Mouse (Mus musculus): ENCODE measurements at regions not wholly inside any gene's neighbourhood (a gene's known extent, or its start where the extent isn't known, plus 50 kb on each side); places are given as distances from the start of the nearest gene placed in this dataset.

DNA sequence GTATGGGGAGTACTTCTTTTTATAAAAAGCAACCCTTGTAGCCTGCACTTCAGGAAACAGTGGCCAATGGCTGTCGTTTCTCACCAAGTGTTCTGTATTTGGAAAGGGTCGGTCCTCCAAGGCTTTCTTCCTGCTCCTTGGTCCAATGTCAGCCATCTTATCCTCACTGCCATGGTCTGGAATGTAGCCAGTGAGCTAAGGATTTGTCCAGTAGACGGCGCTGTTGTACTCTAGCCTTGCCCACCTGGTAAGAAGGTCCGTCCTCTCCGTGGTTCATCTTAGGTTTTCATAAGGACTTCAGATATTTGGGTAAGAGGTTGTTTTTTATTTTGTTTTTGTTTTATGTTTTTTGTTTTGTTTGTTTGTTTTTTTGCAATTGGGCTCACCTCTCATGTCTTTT lies 72.8 kb upstream of the Slc25a13 start:
- DNase-seq (ENCODE audit: low spot score): peak; percentile 23

DNA sequence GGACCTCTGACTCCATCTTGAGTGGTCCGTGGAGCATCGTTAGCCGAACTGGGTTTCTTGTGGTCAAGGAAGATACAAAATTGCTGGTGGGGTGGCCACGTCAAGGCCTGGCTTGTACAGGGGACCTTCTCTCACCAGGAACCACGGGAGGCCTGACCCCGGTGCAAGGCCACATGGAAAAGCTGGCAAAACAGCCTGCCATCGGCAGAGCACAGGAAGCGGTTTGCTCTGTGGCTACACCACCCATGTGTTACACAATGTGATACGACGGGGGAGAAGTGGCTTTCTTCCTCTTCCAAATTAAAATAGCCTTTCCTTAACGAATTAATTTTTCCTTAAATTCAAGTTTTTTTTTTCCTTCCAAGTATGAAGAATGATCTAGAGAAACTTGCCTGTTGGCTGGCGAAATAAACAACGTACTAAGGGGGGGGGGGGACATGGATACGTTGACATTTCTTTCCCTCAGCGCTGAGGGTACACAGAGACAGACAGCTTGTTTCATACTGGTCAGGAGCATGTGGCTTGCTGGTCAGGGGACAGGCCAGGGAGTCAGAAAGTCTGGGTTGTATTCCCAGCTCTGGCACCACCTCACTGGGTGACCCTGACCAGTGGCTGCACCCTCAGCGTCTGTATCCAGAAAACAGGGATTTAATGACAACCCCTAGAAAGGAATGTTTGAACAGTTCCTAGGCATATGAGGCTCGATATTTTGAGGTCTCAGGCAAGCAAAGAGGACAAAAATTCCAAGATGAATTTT lies 64.0 kb upstream of the Slc25a13 start:
- DNase-seq (ENCODE audit: low spot score): no peak

DNA sequence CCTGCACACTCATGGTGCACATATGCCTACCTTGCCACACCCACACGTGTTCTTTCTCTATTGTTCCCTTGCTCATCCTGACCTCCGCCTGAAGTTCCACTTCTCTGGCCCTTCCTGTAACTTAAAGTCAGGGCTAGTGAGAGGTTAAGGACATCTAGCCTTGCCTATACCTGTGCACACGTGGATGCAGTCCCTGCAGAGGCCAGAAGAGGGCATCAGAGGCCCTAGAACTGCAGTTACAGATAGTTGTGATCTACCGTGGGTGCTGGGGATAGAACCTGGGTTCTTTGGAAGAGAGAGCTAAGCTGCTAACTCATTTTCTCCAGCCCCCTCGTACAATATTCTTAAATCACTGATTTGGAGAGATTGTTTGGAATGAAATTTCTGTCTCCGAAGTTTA lies 62.7 kb upstream of the Slc25a13 start:
- DNase-seq (ENCODE audit: low spot score): no peak

DNA sequence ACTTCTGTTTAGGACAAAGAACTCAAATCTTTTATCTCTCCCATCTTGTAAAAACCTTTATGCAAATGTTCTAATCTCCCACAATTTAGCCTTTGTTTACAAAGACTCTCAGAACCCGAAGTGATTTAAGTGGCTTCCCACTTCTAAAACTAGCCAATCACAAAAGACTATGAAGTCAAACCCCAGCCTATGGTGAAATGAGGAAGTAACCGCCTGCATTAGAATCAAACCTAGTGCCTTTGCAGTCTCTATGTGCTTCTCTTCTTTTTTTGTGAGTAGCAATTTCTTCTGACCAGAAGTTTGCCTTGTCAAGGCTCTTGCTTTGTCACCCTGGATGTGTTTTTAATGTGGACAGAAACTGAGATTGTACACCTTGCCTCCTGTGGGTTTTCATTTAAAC lies 53.6 kb upstream of the Slc25a13 start:
- DNase-seq (ENCODE audit: low spot score): no peak

Measured in ovary, postnatal 36 days (tissue).